Mouse (Mus musculus): Measurements from ENCODE around the gene Cadm1. TPM values are rescaled to one million over a fixed set of nuclear protein-coding genes. Genes with fewer than 3 reads are reported as not detected.
A peak's percentile ranks its signal among the peaks of the same experiment; 100 is the strongest.

The Cadm1 gene
- polyA plus RNA-seq, 1 experiment from 2014 or later: 41.3 TPM

DNA sequence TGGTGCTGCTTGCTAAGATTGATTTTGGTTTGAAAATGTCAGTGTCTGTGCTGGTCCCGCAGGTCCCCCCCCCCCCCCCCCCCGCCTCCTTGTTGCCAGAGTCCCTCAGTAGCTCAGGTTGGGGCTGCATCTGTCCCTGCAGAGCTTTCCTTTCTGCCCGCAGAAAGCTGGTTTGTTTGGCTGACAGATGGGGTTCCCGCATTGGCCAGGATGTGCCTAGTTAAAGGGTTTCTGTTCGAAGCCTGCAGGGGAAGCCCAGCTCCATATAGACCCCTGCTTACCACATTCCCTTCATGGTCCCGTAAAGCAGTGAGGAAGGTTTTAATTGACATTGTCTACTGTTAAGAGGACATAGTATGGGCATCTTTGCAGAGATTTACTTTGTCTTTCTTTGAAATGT is 78.9 kb downstream of the Cadm1 start:
- H3K9me3 ChIP-seq (replicated peaks; ENCODE audit: control insufficient read depth, low read length): no peaks in the 10 kb centered on the region
- H3K27ac ChIP-seq (ENCODE audit: low read length): no peak overlapping the region
- no peaks in the 10 kb centered on the region for H3K27me3 ChIP-seq (ENCODE audit: control insufficient read depth, insufficient read depth, low read length)
- no peak overlapping the region for H3K4me2 ChIP-seq (ENCODE audit: low read depth, low read length)
- H3K36me3 ChIP-seq (ENCODE audit: control insufficient read depth, insufficient read depth, low read length): no peaks in the 10 kb centered on the region
- WGBS: 63% methylated on average over 6 of the region's 6 CpGs
- no peak overlapping the region for H3K4me3 ChIP-seq (replicated peaks; ENCODE audit: low read length)
- no peak for ATAC-seq (ENCODE audit: insufficient read depth, low FRiP score)
- no peak overlapping the region for H3K9ac ChIP-seq (ENCODE audit: low read length)
- H3K4me1 ChIP-seq (ENCODE audit: control insufficient read depth, insufficient read depth, low read length): no peaks in the 10 kb centered on the region

DNA sequence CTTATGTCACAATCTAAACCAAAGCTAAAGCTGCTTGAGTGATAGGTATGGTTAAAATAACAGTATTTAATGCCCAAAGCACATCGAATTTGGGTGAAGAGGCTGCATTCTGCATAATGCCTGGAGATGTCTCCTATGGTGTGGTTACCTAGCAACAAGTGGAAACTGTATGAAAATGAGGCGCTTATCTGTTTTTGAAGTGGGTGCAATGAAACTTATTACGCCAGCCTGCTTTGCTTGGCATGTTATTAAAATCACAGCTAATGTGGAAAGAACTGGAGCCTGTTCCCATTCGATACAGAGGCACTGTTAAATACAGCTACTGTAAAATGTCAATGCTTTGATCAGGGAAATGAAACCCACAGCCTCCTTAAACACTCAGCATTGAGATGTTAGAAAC is 79.5 kb downstream of the Cadm1 start:
- H3K27ac ChIP-seq (ENCODE audit: low read length): no peak overlapping the region
- H3K4me3 ChIP-seq (replicated peaks; ENCODE audit: low read length): no peak overlapping the region
- H3K27me3 ChIP-seq (ENCODE audit: control insufficient read depth, insufficient read depth, low read length): no peaks in the 10 kb centered on the region
- H3K4me1 ChIP-seq (ENCODE audit: control insufficient read depth, insufficient read depth, low read length): no peaks in the 10 kb centered on the region
- ATAC-seq (ENCODE audit: insufficient read depth, low FRiP score): no peak
- no peaks in the 10 kb centered on the region for H3K9me3 ChIP-seq (replicated peaks; ENCODE audit: control insufficient read depth, low read length)
- WGBS: 89% methylated on average over 4 of the region's 4 CpGs
- no peaks in the 10 kb centered on the region for H3K36me3 ChIP-seq (ENCODE audit: control insufficient read depth, insufficient read depth, low read length)
- H3K4me2 ChIP-seq (ENCODE audit: low read depth, low read length): no peak overlapping the region
- no peak overlapping the region for H3K9ac ChIP-seq (ENCODE audit: low read length)

DNA sequence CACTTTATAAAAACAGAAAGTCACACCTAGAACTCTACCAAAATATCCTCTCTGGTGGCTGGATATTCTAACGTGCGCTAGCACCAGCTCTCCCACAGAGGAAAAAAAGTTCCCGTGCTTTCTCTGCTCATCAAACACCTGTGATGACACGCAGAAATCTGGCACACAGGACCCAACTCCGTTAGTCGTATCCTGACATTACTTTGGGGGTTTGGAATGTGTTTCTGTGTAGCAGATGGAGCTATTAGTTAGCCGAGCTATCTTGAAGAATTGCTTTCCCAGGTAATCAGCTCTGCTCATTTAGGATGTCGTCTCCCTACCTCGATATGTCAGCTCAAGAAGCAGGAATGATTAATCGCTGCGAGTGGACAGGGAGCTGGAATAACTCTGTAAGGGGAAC is 80.3 kb downstream of the Cadm1 start:
- no peaks in the 10 kb centered on the region for H3K4me1 ChIP-seq (ENCODE audit: control insufficient read depth, insufficient read depth, low read length)

DNA sequence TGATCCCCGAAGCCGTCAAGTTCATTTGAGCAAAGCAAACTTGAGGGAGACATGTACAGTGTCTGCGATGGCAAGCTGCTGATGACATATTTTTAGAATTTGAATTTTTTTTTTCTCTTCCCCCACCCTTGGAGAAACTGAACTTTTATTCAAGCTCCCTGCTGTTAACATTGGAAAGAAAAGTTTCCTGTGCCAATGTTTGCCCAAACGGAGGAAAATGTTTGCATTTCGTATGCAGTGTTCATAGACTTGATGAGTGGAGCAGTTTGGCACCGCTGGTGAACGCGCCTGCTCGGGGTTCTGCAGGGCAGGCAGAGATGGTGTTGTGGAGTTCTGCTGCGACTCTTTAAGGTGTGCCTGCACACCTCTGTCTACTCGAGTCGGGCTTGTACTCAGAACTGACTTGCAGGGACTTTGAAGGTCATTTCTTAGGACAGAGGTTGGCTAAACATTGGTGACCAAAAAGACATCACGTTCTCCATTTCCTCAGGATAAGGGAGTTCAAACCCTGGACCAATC is 83.0 kb downstream of the Cadm1 start:
- Histone ChIP-seq H3K27me3 (ENCODE audit: control insufficient read depth, insufficient read depth, low read length) (no peaks in the 10 kb centered on the region), H3K36me3 (ENCODE audit: control insufficient read depth, insufficient read depth, low read length) (no peaks in the 10 kb centered on the region), H3K4me3 (replicated peaks; ENCODE audit: low read length) (no peak overlapping the region), H3K4me2 (ENCODE audit: low read depth, low read length) (no peak overlapping the region), H3K4me1 (ENCODE audit: control insufficient read depth, insufficient read depth, low read length) (peaks cover 4% of the 10 kb centered on the region), H3K9me3 (replicated peaks; ENCODE audit: control insufficient read depth, low read length) (no peaks in the 10 kb centered on the region), H3K27ac (ENCODE audit: low read length) (no peak overlapping the region), H3K9ac (ENCODE audit: low read length) (no peak overlapping the region)
- WGBS: 58% methylated on average over 13 of the region's 13 CpGs
- ATAC-seq (ENCODE audit: insufficient read depth, low FRiP score): no peak

More for the DNA sequence above, 80.3 kb downstream of the Cadm1 start:
- Histone ChIP-seq H3K27ac (ENCODE audit: low read length) (no peak overlapping the region), H3K4me3 (replicated peaks; ENCODE audit: low read length) (no peak overlapping the region), H3K36me3 (ENCODE audit: control insufficient read depth, insufficient read depth, low read length) (no peaks in the 10 kb centered on the region), H3K9ac (ENCODE audit: low read length) (no peak overlapping the region), H3K27me3 (ENCODE audit: control insufficient read depth, insufficient read depth, low read length) (no peaks in the 10 kb centered on the region), H3K9me3 (replicated peaks; ENCODE audit: control insufficient read depth, low read length) (no peaks in the 10 kb centered on the region), H3K4me2 (ENCODE audit: low read depth, low read length) (no peak overlapping the region)
- no peak for ATAC-seq (ENCODE audit: insufficient read depth, low FRiP score)
- WGBS: 63% methylated on average over 11 of the region's 11 CpGs

DNA sequence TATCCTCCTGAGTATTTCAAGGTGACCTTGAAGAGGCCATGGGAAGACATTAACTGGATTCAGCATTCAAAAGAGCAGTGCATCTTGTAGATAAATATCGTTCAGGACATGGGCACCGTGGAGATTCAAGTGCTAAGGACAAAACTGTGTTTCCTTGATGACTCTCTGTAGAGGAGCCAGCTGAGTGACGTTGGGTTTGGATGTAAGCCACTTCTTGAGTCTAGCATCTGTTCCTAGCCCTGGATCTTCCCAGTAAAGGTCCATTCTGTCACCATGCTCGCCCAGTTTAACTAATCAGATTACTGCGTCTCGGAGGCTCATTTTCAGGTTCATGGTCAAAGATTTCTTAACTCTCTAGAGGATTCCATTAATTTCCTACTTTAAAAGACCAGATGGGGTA is 85.1 kb downstream of the Cadm1 start:
- no peak overlapping the region for H3K27ac ChIP-seq (ENCODE audit: low read length)
- peaks cover 3% of the 10 kb centered on the region; the same call in 1 of the 2 replicates for H3K27me3 ChIP-seq (ENCODE audit: control insufficient read depth, insufficient read depth, low read length)
- WGBS: 81% methylated on average over 6 of the region's 6 CpGs
- H3K4me2 ChIP-seq (ENCODE audit: low read depth, low read length): no peak overlapping the region
- H3K4me3 ChIP-seq (replicated peaks; ENCODE audit: low read length): no peak overlapping the region
- ATAC-seq (ENCODE audit: insufficient read depth, low FRiP score): no peak
- no peaks in the 10 kb centered on the region for H3K9me3 ChIP-seq (replicated peaks; ENCODE audit: control insufficient read depth, low read length)
- H3K9ac ChIP-seq (ENCODE audit: low read length): no peak overlapping the region
- no peaks in the 10 kb centered on the region for H3K36me3 ChIP-seq (ENCODE audit: control insufficient read depth, insufficient read depth, low read length)
- H3K4me1 ChIP-seq (ENCODE audit: control insufficient read depth, insufficient read depth, low read length): peaks cover 5% of the 10 kb centered on the region

DNA sequence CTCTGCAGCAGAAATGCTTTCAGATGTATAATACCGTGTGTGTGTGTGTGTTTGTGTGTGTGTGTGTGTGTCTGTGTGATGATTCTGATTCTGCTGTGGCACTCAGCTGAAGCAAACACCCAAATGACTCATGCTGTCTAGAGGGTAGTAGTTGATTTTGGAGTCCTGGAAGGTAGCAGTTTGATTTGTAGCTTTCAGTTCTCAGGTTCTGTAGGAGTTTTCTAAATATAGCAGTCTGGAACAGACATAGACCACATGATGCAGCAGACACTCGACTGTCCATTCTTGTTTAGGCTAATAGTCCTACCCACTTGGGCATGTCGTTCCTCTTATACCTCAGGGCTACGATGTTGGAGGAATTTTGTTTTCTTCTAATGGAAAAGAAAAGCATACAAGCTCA is 86.4 kb downstream of the Cadm1 start:
- Histone ChIP-seq H3K4me1 (ENCODE audit: control insufficient read depth, insufficient read depth, low read length) (peaks cover 5% of the 10 kb centered on the region), H3K27me3 (ENCODE audit: control insufficient read depth, insufficient read depth, low read length) (peaks cover 3% of the 10 kb centered on the region; the same call in 1 of the 2 replicates), H3K9ac (ENCODE audit: low read length) (no peak overlapping the region), H3K36me3 (ENCODE audit: control insufficient read depth, insufficient read depth, low read length) (no peaks in the 10 kb centered on the region), H3K27ac (ENCODE audit: low read length) (no peak overlapping the region), H3K4me2 (ENCODE audit: low read depth, low read length) (no peak overlapping the region), H3K9me3 (replicated peaks; ENCODE audit: control insufficient read depth, low read length) (no peaks in the 10 kb centered on the region), H3K4me3 (replicated peaks; ENCODE audit: low read length) (no peak overlapping the region)
- no peak for ATAC-seq (ENCODE audit: insufficient read depth, low FRiP score)
- WGBS: 58% methylated on average over 4 of the region's 4 CpGs

DNA sequence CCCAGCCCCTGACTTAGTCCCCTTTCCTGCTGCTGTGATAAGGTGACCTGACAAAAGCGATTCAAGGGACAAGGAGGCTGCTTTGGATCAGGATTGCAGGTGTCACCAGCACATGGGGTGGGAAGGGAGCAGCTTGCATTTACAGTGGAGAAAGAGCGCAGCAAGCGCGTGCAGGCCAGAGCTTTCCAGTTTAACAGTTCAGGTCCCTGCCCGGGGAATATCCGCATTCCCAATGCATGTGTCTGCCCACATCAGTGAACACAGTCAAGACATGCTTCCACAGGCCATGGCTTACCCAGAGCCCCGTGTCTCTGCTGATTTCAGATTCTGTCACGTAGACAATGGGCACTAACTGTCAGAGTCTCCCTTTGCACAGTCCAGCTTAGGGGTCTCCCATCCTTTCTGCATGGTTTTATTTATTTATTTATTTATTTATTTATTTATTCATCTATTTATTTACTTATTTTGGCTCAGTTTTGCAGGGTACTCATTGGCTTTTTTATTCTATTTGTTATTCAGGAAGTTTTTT is 89.6 kb downstream of the Cadm1 start:
- Histone ChIP-seq H3K36me3 (ENCODE audit: control insufficient read depth, insufficient read depth, low read length) (no peaks in the 10 kb centered on the region), H3K4me2 (ENCODE audit: low read depth, low read length) (no peak overlapping the region), H3K27me3 (ENCODE audit: control insufficient read depth, insufficient read depth, low read length) (peaks cover 3% of the 10 kb centered on the region; the same call in 1 of the 2 replicates), H3K4me3 (replicated peaks; ENCODE audit: low read length) (no peak overlapping the region), H3K9ac (ENCODE audit: low read length) (no peak overlapping the region), H3K4me1 (ENCODE audit: control insufficient read depth, insufficient read depth, low read length) (peaks cover 20% of the 10 kb centered on the region), H3K9me3 (replicated peaks; ENCODE audit: control insufficient read depth, low read length) (no peaks in the 10 kb centered on the region), H3K27ac (ENCODE audit: low read length) (no peak overlapping the region)
- peak; percentile 17; the same call in 1 of the 2 replicates for ATAC-seq (ENCODE audit: insufficient read depth, low FRiP score)
- WGBS: 77% methylated on average over 8 of the region's 8 CpGs

DNA sequence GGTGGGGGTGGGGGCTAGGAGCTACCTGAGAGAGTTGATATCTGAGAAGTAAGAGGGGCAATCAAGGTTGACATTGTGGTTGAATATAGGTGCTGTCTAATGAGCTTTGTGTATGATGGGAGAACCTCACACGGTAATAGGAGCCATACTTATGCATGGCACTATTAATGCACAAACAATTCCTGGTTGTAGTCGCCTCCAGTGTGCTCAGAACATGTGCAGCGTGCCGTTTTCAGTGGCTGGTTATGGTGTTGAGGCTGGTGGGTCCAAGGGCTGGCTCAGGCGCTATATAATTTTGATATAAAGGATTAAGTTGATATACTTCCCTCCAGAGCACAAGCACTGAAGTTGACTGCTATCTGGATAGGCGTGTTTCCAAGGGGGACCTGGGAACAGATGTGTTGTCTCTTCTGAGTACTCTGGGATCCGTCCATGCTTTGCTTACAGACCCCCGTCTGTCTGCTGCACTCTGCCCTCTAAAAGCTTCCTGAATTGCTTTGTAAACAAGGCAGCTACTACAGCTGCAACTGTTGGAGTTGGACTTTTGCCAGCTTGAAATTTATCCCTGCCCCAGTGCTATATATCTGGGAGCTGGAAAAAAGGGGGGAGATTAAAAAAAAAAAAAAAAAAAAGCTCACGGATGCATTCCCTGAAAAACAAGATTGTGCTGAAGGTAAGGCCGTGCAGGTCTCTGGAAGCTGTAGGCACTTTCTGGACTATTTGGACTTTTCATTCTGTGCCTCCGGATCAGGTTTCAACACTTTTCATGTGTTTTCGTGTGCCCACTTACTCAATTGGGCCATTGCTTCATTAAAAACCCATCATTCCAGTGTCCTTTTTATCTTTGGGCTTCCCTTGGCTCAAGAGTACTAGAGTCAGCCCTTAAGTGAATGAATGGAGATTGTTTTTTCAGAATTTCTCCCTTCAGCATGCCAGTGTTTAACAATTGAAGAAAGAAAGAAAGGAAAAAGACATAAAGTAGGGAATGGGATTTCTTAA is 93.8 kb downstream of the Cadm1 start:
- Histone ChIP-seq H3K27ac (ENCODE audit: low read length) (peak overlapping the region; percentile 67; the same call in 1 of the 2 replicates), H3K9ac (ENCODE audit: low read length) (no peak overlapping the region), H3K4me1 (ENCODE audit: control insufficient read depth, insufficient read depth, low read length) (peaks cover 23% of the 10 kb centered on the region), H3K27me3 (ENCODE audit: control insufficient read depth, insufficient read depth, low read length) (peaks cover 1% of the 10 kb centered on the region; the same call in 1 of the 2 replicates), H3K36me3 (ENCODE audit: control insufficient read depth, insufficient read depth, low read length) (no peaks in the 10 kb centered on the region), H3K4me2 (ENCODE audit: low read depth, low read length) (peak overlapping the region; percentile 3; the same call in 1 of the 2 replicates), H3K9me3 (replicated peaks; ENCODE audit: control insufficient read depth, low read length) (no peaks in the 10 kb centered on the region), H3K4me3 (replicated peaks; ENCODE audit: low read length) (no peak overlapping the region)
- WGBS: 29% methylated on average over 12 of the region's 12 CpGs
- peak; percentile 63; the same call in 1 of the 2 replicates for ATAC-seq (ENCODE audit: insufficient read depth, low FRiP score)

All from stomach, embryonic 16.5 days (tissue).